Mouse (Mus musculus) lung, adult 2 months (tissue): ENCODE measurements around the gene Bmp10.

ENCODE experiments used
- CTCF ChIP-seq: fragments of 200-500 bp; IDR thresholded peaks from 2 replicates; pipeline ENCODE4 v1.5.1; 2011; ENCODE audit warnings: mild to moderate bottlenecking, low read length, control low read depth; ENCODE audit not compliant: insufficient read depth
- POLR2A ChIP-seq: fragments of 200-500 bp; IDR thresholded peaks from 2 replicates; pipeline ENCODE4 v1.6.1; 2011; ENCODE audit warnings: low read depth, mild to moderate bottlenecking, control low read depth, low read length, borderline replicate concordance; ENCODE audit errors: extremely low read depth

- no peak for TF ChIP-seq CTCF
- TF ChIP-seq POLR2A: no peak
These were observed 4.6 kb upstream of the Bmp10 start for GRCm38 (mm10) chr6:87424037-87424816.
